Mouse (Mus musculus) ovary, postnatal 10 days (tissue): Measurements from ENCODE around the gene Map2k7.

ENCODE experiments used
- DNase-seq: peaks from one replicate; pipeline ENCODE4 v3.0.0; 2022; ENCODE audit warnings: low spot score

Map2k7 gene

GRCm38 (mm10) chr8:4238434-4239192, at the start of gene Map2k7, which contains the start of gene Gm49320:
TSS of gene Map2k7 (plus strand) at chr8:4238740.
TSS of gene Gm49320 (plus strand) at chr8:4238865.
- DNase-seq = peak; percentile 100

- DNase-seq = no peak
Measured at GRCm38 (mm10) chr8:4189031-4189722, 49.4 kb upstream of the Map2k7 start.

- DNase-seq = no peak
Measured at GRCm38 (mm10) chr8:4192305-4192704, 46.2 kb upstream of the Map2k7 start.

GRCm38 (mm10) chr8:4192807-4193587, 45.5 kb upstream of the Map2k7 start:
- peak; percentile 72 for DNase-seq

GRCm38 (mm10) chr8:4193588-4193894, 45.0 kb upstream of the Map2k7 start:
- DNase-seq = no peak

- no peak for DNase-seq
Measured at GRCm38 (mm10) chr8:4201321-4201720, 37.2 kb upstream of the Map2k7 start.

GRCm38 (mm10) chr8:4205246-4206123, 33.1 kb upstream of the Map2k7 start:
- no peak for DNase-seq

GRCm38 (mm10) chr8:4206182-4207015, 32.1 kb upstream of the Map2k7 start:
- DNase-seq = no peak

GRCm38 (mm10) chr8:4207016-4207350, 31.6 kb upstream of the Map2k7 start:
- no peak for DNase-seq

GRCm38 (mm10) chr8:4211097-4211496, 27.4 kb upstream of the Map2k7 start:
- DNase-seq = no peak

GRCm38 (mm10) chr8:4212809-4213209, 25.7 kb upstream of the Map2k7 start:
- DNase-seq = no peak

GRCm38 (mm10) chr8:4213210-4214005, 25.1 kb upstream of the Map2k7 start:
- no peak for DNase-seq

GRCm38 (mm10) chr8:4214006-4214980, 24.2 kb upstream of the Map2k7 start:
- DNase-seq = no peak

GRCm38 (mm10) chr8:4216296-4216695, 22.2 kb upstream of the Map2k7 start:
- DNase-seq = no peak

GRCm38 (mm10) chr8:4216791-4217621, 21.5 kb upstream of the Map2k7 start, which contains the start of gene Prr36:
TSS of gene Prr36 (minus strand) at chr8:4217459.
- no peak for DNase-seq

GRCm38 (mm10) chr8:4219617-4220016, 18.9 kb upstream of the Map2k7 start:
- DNase-seq = no peak

- no peak for DNase-seq
Measured at GRCm38 (mm10) chr8:4222059-4222458, 16.5 kb upstream of the Map2k7 start.

- DNase-seq = no peak
Measured at GRCm38 (mm10) chr8:4226323-4226722, 12.2 kb upstream of the Map2k7 start.
